Mouse (Mus musculus) midbrain, postnatal 0 days (tissue): ENCODE data around the gene Pakap. TPM values are rescaled to one million over a fixed set of nuclear protein-coding genes. Genes with fewer than 3 reads are reported as not detected.

Experiments used
- ATAC-seq: fragments of 200-750 bp; cut with Nextera tagmentation; 2 replicates; pipeline ENCODE4 v1.8.0; 2017; ENCODE audit warnings: moderate number of reproducible peaks, mild to moderate bottlenecking, moderate TSS enrichment, moderate library complexity; ENCODE audit not compliant: low FRiP score
- DNase-seq: peaks from one replicate; pipeline ENCODE4 v3.0.0-alpha.2; 2015; ENCODE audit warnings: low spot score
- H3K27ac ChIP-seq: fragments of 300-500 bp; sonication (generic); 2 replicates; pipeline ENCODE4 v1.5.1; 2014; ENCODE audit warnings: low read depth, mild to moderate bottlenecking, low read length, mixed read lengths
- H3K27me3 ChIP-seq: fragments of 300-500 bp; sonication (generic); 2 replicates; pipeline ENCODE4 v1.6.1; 2014; ENCODE audit warnings: low read length, control low read depth, mixed read lengths; ENCODE audit not compliant: insufficient read depth
- H3K36me3 ChIP-seq: fragments of 300-500 bp; sonication (generic); 2 replicates; pipeline ENCODE4 v1.6.1; 2014; ENCODE audit warnings: low read length, control low read depth, mixed read lengths; ENCODE audit not compliant: insufficient read depth
- H3K4me1 ChIP-seq: fragments of 300-500 bp; sonication (generic); 2 replicates; pipeline ENCODE4 v1.6.1; 2014; ENCODE audit warnings: mild to moderate bottlenecking, control low read depth, antibody characterized with exemption, low read length, mixed read lengths; ENCODE audit not compliant: insufficient read depth
- H3K4me2 ChIP-seq: fragments of 300-500 bp; sonication (generic); 2 replicates; pipeline ENCODE4 v1.6.1; 2014; ENCODE audit warnings: low read depth, mild to moderate bottlenecking, low read length, mixed read lengths; ENCODE audit not compliant: poor library complexity, severe bottlenecking
- H3K4me3 ChIP-seq: fragments of 300-500 bp; sonication (generic); 2 replicates; pipeline ENCODE4 v1.5.1; 2014; ENCODE audit warnings: low read depth, mild to moderate bottlenecking, low read length, moderate library complexity
- H3K9ac ChIP-seq: fragments of 300-500 bp; sonication (generic); replicated peaks from 2 replicates; pipeline ENCODE4 v1.6.1; 2014; ENCODE audit warnings: mild to moderate bottlenecking, low read length, moderate library complexity, mixed read lengths; ENCODE audit not compliant: poor library complexity, severe bottlenecking
- H3K9me3 ChIP-seq: fragments of 300-500 bp; sonication (generic); 2 replicates; pipeline ENCODE4 v1.6.1; 2016; ENCODE audit warnings: low read length, control low read depth
- CTCF ChIP-seq: IDR thresholded peaks from 2 replicates; pipeline ENCODE4 v1.5.1; 2016; ENCODE audit warnings: antibody characterized with exemption, mild to moderate bottlenecking
- WGBS: fragments of 180-500 bp; shearing (Covaris S2); extraction: QIAGEN DNeasy Blood & Tissue Kit; methylation state at CpG from one replicate; pipeline ENCODE4 v1.1.7; 2014; 5-methylcytosine and 5-hydroxymethylcytosine counted together
- polyA plus RNA-seq: library from polyadenylated mRNA; unstranded; fragments of >200 nt; fragmentation: Nextera tagmentation; extraction: Ambion mirVana; gene quantifications from 2 replicates; pipeline ENCODE4 v1.2.1, GENCODE M21; 2015
- total RNA-seq: library from RNA; depleted of rRNA; stranded (reverse); fragments of >200 nt; gene quantifications from 2 replicates; pipeline ENCODE4 v1.2.3, GENCODE M21; 2014

Pakap gene
- total and polyA plus RNA-seq, 2 experiments from 2014 or later, result 8.4 to 13.5 TPM

- Histone ChIP-seq H3K27me3 (no peaks in the 10 kb centered on the region), H3K9ac (no peak overlapping the region), H3K4me2 (peak overlapping the region; percentile 9; the same call in 1 of the 2 replicates), H3K4me3 (no peak overlapping the region), H3K9me3 (no peaks in the 10 kb centered on the region), H3K36me3 (peaks cover 6% of the 10 kb centered on the region; the same call in 1 of the 2 replicates), H3K4me1 (peaks cover 6% of the 10 kb centered on the region; the same call in 1 of the 2 replicates), H3K27ac (peak overlapping the region; percentile 72; the same call in 1 of the 2 replicates)
- ATAC-seq (peak; percentile 92), DNase-seq (peak; percentile 70)
- WGBS, result 7% methylated on average over 4 of the region's 4 CpGs
- TF ChIP-seq CTCF, result peak; percentile 13; the same call in 1 of the 2 replicates
Observed at GRCm38 (mm10) chr4:57660470-57660869, 92.5 kb downstream of the Pakap start.

GRCm38 (mm10) chr4:57666101-57666500, 98.1 kb downstream of the Pakap start:
- H3K27ac ChIP-seq, result no peak overlapping the region
- H3K36me3 ChIP-seq, result no peaks in the 10 kb centered on the region
- no peak overlapping the region for H3K9ac ChIP-seq
- no peak for TF ChIP-seq CTCF
- no peaks in the 10 kb centered on the region for H3K4me1 ChIP-seq
- H3K4me2 ChIP-seq, result no peak overlapping the region
- no peaks in the 10 kb centered on the region for H3K27me3 ChIP-seq
- ATAC-seq (no peak), DNase-seq (no peak)
- no peak overlapping the region for H3K4me3 ChIP-seq
- no peaks in the 10 kb centered on the region for H3K9me3 ChIP-seq
- 83% methylated on average over 3 of the region's 3 CpGs for WGBS

- Histone ChIP-seq H3K4me1 (no peaks in the 10 kb centered on the region), H3K36me3 (0 out of 2 replicates have a peak, but pooled peaks cover under 1% of the 10 kb centered on the region), H3K4me2 (no peak overlapping the region), H3K27ac (no peak overlapping the region), H3K9ac (no peak overlapping the region), H3K27me3 (no peaks in the 10 kb centered on the region), H3K4me3 (no peak overlapping the region), H3K9me3 (no peaks in the 10 kb centered on the region)
- 70% methylated on average over 7 of the region's 7 CpGs for WGBS
- ATAC-seq, result no peak
- TF ChIP-seq CTCF, result peak; percentile 80
- DNase-seq, result peak; percentile 30
Observed at GRCm38 (mm10) chr4:57670813-57671469, 103.0 kb downstream of the Pakap start.

- no peak for ATAC-seq
- DNase-seq, result no peak
- no peak for TF ChIP-seq CTCF
- WGBS, result 81% methylated on average over 4 of the region's 4 CpGs
- no peak overlapping the region for H3K9ac ChIP-seq
- no peaks in the 10 kb centered on the region for H3K4me1 ChIP-seq
- H3K9me3 ChIP-seq, result no peaks in the 10 kb centered on the region
- no peak overlapping the region for H3K27ac ChIP-seq
- no peak overlapping the region for H3K4me3 ChIP-seq
- H3K36me3 ChIP-seq, result 0 out of 2 replicates have a peak, but pooled peaks cover 2% of the 10 kb centered on the region
- no peaks in the 10 kb centered on the region for H3K27me3 ChIP-seq
- no peak overlapping the region for H3K4me2 ChIP-seq
Observed at GRCm38 (mm10) chr4:57672541-57672940, 104.6 kb downstream of the Pakap start.

GRCm38 (mm10) chr4:57672996-57673906, 105.3 kb downstream of the Pakap start:
- H3K4me3 ChIP-seq, result no peak overlapping the region

More at GRCm38 (mm10) chr4:57672996-57673906, 105.3 kb downstream of the Pakap start:
- peak; percentile 94 for TF ChIP-seq CTCF
- Histone ChIP-seq H3K27ac (no peak overlapping the region), H3K4me2 (peak overlapping the region; percentile 34), H3K27me3 (no peaks in the 10 kb centered on the region), H3K9ac (no peak overlapping the region), H3K36me3 (0 out of 2 replicates have a peak, but pooled peaks cover 2% of the 10 kb centered on the region), H3K9me3 (no peaks in the 10 kb centered on the region), H3K4me1 (no peaks in the 10 kb centered on the region)
- ATAC-seq (peak; percentile 34; the same call in 1 of the 2 replicates), DNase-seq (peak; percentile 82)
- WGBS, result 17% methylated on average over 12 of the region's 12 CpGs
